In the genomic region with DNA sequence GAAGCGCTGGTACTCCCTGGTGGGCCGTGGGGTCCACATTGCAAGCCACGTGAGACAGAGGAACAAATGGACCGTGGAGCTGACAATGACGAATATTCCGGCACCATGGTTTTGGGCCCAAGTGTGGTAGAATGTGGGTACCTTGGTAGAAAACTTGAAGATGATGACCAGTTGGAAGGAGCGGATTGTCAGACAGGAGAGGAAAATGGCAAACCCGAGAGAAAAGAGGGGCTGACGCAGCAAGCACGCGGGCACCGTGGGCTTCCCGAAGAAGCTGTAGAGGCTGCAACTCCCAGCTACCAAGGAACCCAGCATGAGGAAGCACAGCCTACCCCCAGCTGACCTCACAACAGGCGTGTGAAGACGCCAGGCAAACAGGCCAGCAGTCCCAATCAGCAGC, we compare ENCODE assay signal across 8 mouse cellular contexts. TPM values are rescaled to one million over a fixed set of nuclear protein-coding genes. Genes with fewer than 3 reads are reported as not detected.
DNase-seq lines count a peak whose midpoint lies in the region; ATAC-seq and TF ChIP-seq lines count a peak whose summit lies in the region.

No protein-coding gene starts in this region.

- no peak for DNase-seq in layer of hippocampus, adult 2 months (ENCODE audit: low spot score in 2 of 2)
- no peak for DNase-seq in layer of hippocampus, postnatal 14 days (ENCODE audit: low spot score in 2 of 2)
- DNase-seq in forebrain, embryonic 10.5 days (ENCODE audit: extremely low spot score, low spot score) = no peak
- no peak for DNase-seq in ovary, postnatal 36 days (ENCODE audit: low spot score)
- DNase-seq in urinary bladder, postnatal 14 days (ENCODE audit: low spot score) = no peak

- peak overlapping the region; percentile 85 for H3K4me3 ChIP-seq in layer of hippocampus, adult 2 months
- peak overlapping the region; percentile 91 for H3K4me3 ChIP-seq in forebrain, embryonic 10.5 days
- no peak overlapping the region for H3K4me3 ChIP-seq in intestine, postnatal 0 days (ENCODE audit: low read depth, low read length)
- peak overlapping the region; percentile 84 for H3K4me3 ChIP-seq in neural tube, embryonic 13.5 days

- ATAC-seq in intestine, postnatal 0 days = no peak
- ATAC-seq in neural tube, embryonic 13.5 days (ENCODE audit: low read depth) = no peak
- no peak for ATAC-seq in megakaryocyte-erythroid progenitor cell, adult 5-6 weeks (replicated peaks; ENCODE audit: low FRiP score, low TSS enrichment, poor library complexity, severe bottlenecking)

- peaks cover 21% of the 10 kb centered on the region for H3K27me3 ChIP-seq in forebrain, embryonic 10.5 days (ENCODE audit: poor library complexity, severe bottlenecking)
- H3K27me3 ChIP-seq in intestine, postnatal 0 days (replicated peaks; ENCODE audit: control insufficient read depth, insufficient read depth, low read length) = no peaks in the 10 kb centered on the region
- H3K27me3 ChIP-seq in neural tube, embryonic 13.5 days = no peaks in the 10 kb centered on the region

- no peaks in the 10 kb centered on the region for H3K9me3 ChIP-seq in forebrain, embryonic 10.5 days
- no peaks in the 10 kb centered on the region for H3K9me3 ChIP-seq in intestine, postnatal 0 days (ENCODE audit: control insufficient read depth)
- no peaks in the 10 kb centered on the region for H3K9me3 ChIP-seq in neural tube, embryonic 13.5 days

- no peak overlapping the region for H3K9ac ChIP-seq in intestine, postnatal 0 days (ENCODE audit: low read depth, low read length)
- peak overlapping the region; percentile 72 for H3K9ac ChIP-seq in neural tube, embryonic 13.5 days

- TF ChIP-seq CTCF in layer of hippocampus, adult 2 months (conservative IDR thresholded peaks at IDR 0.05) = no peak
- TF ChIP-seq CTCF in intestine, postnatal 0 days (IDR thresholded peaks at IDR 0.05; ENCODE audit: low read depth) = no peak

- H3K4me1 ChIP-seq in forebrain, embryonic 10.5 days = peaks cover 76% of the 10 kb centered on the region
- H3K4me1 ChIP-seq in intestine, postnatal 0 days (replicated peaks; ENCODE audit: control insufficient read depth, insufficient read depth, low read length) = peaks cover 5% of the 10 kb centered on the region
- H3K4me1 ChIP-seq in neural tube, embryonic 13.5 days (replicated peaks) = peaks cover 64% of the 10 kb centered on the region

- H3K4me2 ChIP-seq in intestine, postnatal 0 days (replicated peaks; ENCODE audit: low read depth) = peak overlapping the region; percentile 97; the same call in 1 of the 2 replicates
- peak overlapping the region; percentile 92 for H3K4me2 ChIP-seq in neural tube, embryonic 13.5 days

- peaks cover 29% of the 10 kb centered on the region for H3K36me3 ChIP-seq in forebrain, embryonic 10.5 days (replicated peaks)
- peaks cover 9% of the 10 kb centered on the region for H3K36me3 ChIP-seq in intestine, postnatal 0 days (ENCODE audit: control insufficient read depth, insufficient read depth)
- peaks cover 12% of the 10 kb centered on the region; the same call in 1 of the 2 replicates for H3K36me3 ChIP-seq in neural tube, embryonic 13.5 days

- H3K27ac ChIP-seq in layer of hippocampus, adult 2 months = no peak overlapping the region
- peak overlapping the region; percentile 91; the same call in 1 of the 2 replicates for H3K27ac ChIP-seq in forebrain, embryonic 10.5 days
- H3K27ac ChIP-seq in intestine, postnatal 0 days (ENCODE audit: low read depth, low read length) = no peak overlapping the region
- H3K27ac ChIP-seq in neural tube, embryonic 13.5 days (replicated peaks) = no peak overlapping the region

- WGBS in forebrain, embryonic 10.5 days = 66% methylated on average over 15 of the region's 15 CpGs
- WGBS in intestine, postnatal 0 days = 67% methylated on average over 15 of the region's 15 CpGs
- WGBS in neural tube, embryonic 13.5 days = 58% methylated on average over 15 of the region's 15 CpGs

RNA-seq across cellular contexts. Expression of gene Zbtb48, which starts 1.0 kb away (rescaled TPM):
- 10 to 100 TPM; 12.7 to 16.9 TPM for total RNA-seq in layer of hippocampus, adult 2 months (2021)
- 10 to 100 TPM; 12.2 to 14.4 TPM for total RNA-seq in layer of hippocampus, postnatal 14 days (2021)
- polyA plus RNA-seq in forebrain, embryonic 10.5 days (2016; fragmentation: Nextera tagmentation; extraction: Ambion mirVana) = 24.1 and 24.4 TPM in 2 replicates
- 6.7 and 7.6 TPM in 2 replicates for polyA plus RNA-seq in intestine, postnatal 0 days (2015; fragmentation: Nextera tagmentation; extraction: Ambion mirVana)
- 15.3 and 18.8 TPM in 2 replicates for polyA plus RNA-seq in neural tube, embryonic 13.5 days (2015; fragmentation: Nextera tagmentation; extraction: Ambion mirVana)
- total RNA-seq in megakaryocyte-erythroid progenitor cell, adult 5-6 weeks (2014; fragmentation: Nextera tagmentation) = 6.6 and 27.2 TPM in 2 replicates
- 7.0 and 10.6 TPM in 2 replicates for total RNA-seq in megakaryocyte-erythroid progenitor cell, adult 5-6 weeks (2017)

RNA-seq across cellular contexts. Expression of gene Tas1r1, which starts 9.9 kb away (rescaled TPM):
- total RNA-seq in layer of hippocampus, adult 2 months (2021) = under 1 TPM; 0.69 to 0.76 TPM
- under 1 TPM; 0.38 to 0.92 TPM for total RNA-seq in layer of hippocampus, postnatal 14 days (2021)
- polyA plus RNA-seq in forebrain, embryonic 10.5 days (2016; fragmentation: Nextera tagmentation; extraction: Ambion mirVana) = 0.48 and 0.79 TPM in 2 replicates
- polyA plus RNA-seq in intestine, postnatal 0 days (2015; fragmentation: Nextera tagmentation; extraction: Ambion mirVana) = 0.08 TPM in 1 of 2 replicates, not detected in the other
- 1.2 and 1.3 TPM in 2 replicates for polyA plus RNA-seq in neural tube, embryonic 13.5 days (2015; fragmentation: Nextera tagmentation; extraction: Ambion mirVana)
- total RNA-seq in megakaryocyte-erythroid progenitor cell, adult 5-6 weeks (2014; fragmentation: Nextera tagmentation) = 0.74 TPM in 1 of 2 replicates, not detected in the other
- total RNA-seq in megakaryocyte-erythroid progenitor cell, adult 5-6 weeks (2017) = 0.88 TPM in 1 of 2 replicates, not detected in the other

RNA-seq across cellular contexts. Expression of gene Nol9, which starts 10.7 kb away (rescaled TPM):
- 10 to 100 TPM; 19.9 to 21.0 TPM for total RNA-seq in layer of hippocampus, adult 2 months (2021)
- total RNA-seq in layer of hippocampus, postnatal 14 days (2021) = 10 to 100 TPM; 23.4 TPM
- polyA plus RNA-seq in forebrain, embryonic 10.5 days (2016; fragmentation: Nextera tagmentation; extraction: Ambion mirVana) = 42.0 and 43.0 TPM in 2 replicates
- 9.7 and 10.7 TPM in 2 replicates for polyA plus RNA-seq in intestine, postnatal 0 days (2015; fragmentation: Nextera tagmentation; extraction: Ambion mirVana)
- polyA plus RNA-seq in neural tube, embryonic 13.5 days (2015; fragmentation: Nextera tagmentation; extraction: Ambion mirVana) = 26.4 and 27.1 TPM in 2 replicates
- 64.3 and 67.6 TPM in 2 replicates for total RNA-seq in megakaryocyte-erythroid progenitor cell, adult 5-6 weeks (2014; fragmentation: Nextera tagmentation)
- total RNA-seq in megakaryocyte-erythroid progenitor cell, adult 5-6 weeks (2017) = 45.2 and 60.8 TPM in 2 replicates

RNA-seq across cellular contexts. Expression of gene Klhl21, which starts 19.9 kb away (rescaled TPM):
- total RNA-seq in layer of hippocampus, adult 2 months (2021) = 10 to 100 TPM; 19.4 to 23.2 TPM
- 10 to 100 TPM; 16.4 to 18.6 TPM for total RNA-seq in layer of hippocampus, postnatal 14 days (2021)
- 8.1 and 8.3 TPM in 2 replicates for polyA plus RNA-seq in forebrain, embryonic 10.5 days (2016; fragmentation: Nextera tagmentation; extraction: Ambion mirVana)
- polyA plus RNA-seq in intestine, postnatal 0 days (2015; fragmentation: Nextera tagmentation; extraction: Ambion mirVana) = 5.3 and 5.8 TPM in 2 replicates
- 4.5 TPM in 2 replicates for polyA plus RNA-seq in neural tube, embryonic 13.5 days (2015; fragmentation: Nextera tagmentation; extraction: Ambion mirVana)
- 7.0 and 7.6 TPM in 2 replicates for total RNA-seq in megakaryocyte-erythroid progenitor cell, adult 5-6 weeks (2014; fragmentation: Nextera tagmentation)
- 5.1 and 8.3 TPM in 2 replicates for total RNA-seq in megakaryocyte-erythroid progenitor cell, adult 5-6 weeks (2017)

RNA-seq across cellular contexts. Expression of gene Phf13, which starts 32.4 kb away (rescaled TPM):
- total RNA-seq in layer of hippocampus, adult 2 months (2021) = 10 to 100 TPM; 10.5 to 10.8 TPM
- 10 to 100 TPM; 11.8 to 13.3 TPM for total RNA-seq in layer of hippocampus, postnatal 14 days (2021)
- 24.1 and 26.1 TPM in 2 replicates for polyA plus RNA-seq in forebrain, embryonic 10.5 days (2016; fragmentation: Nextera tagmentation; extraction: Ambion mirVana)
- 10.6 and 11.0 TPM in 2 replicates for polyA plus RNA-seq in intestine, postnatal 0 days (2015; fragmentation: Nextera tagmentation; extraction: Ambion mirVana)
- 19.1 and 20.6 TPM in 2 replicates for polyA plus RNA-seq in neural tube, embryonic 13.5 days (2015; fragmentation: Nextera tagmentation; extraction: Ambion mirVana)
- total RNA-seq in megakaryocyte-erythroid progenitor cell, adult 5-6 weeks (2014; fragmentation: Nextera tagmentation) = 0.15 and 0.52 TPM in 2 replicates
- 0.09 and 1.5 TPM in 2 replicates for total RNA-seq in megakaryocyte-erythroid progenitor cell, adult 5-6 weeks (2017)
